Mouse (Mus musculus) kidney, adult 8-10 months (tissue): ENCODE measurements at regions not wholly inside any gene's neighbourhood (a gene's known extent, or its start where the extent isn't known, plus 50 kb on each side); places are given as distances from the start of the nearest gene placed in this dataset.

Experiments
- DNase-seq, 2 experiments: peaks; one replicate each; pipeline ENCODE4 v3.0.0; 2022

GRCm38 (mm10) chr13:60519708-60520107 is 82.0 kb upstream of the Dapk1 start:
- DNase-seq, result no peak

- DNase-seq, result no peak
Observed at GRCm38 (mm10) chr13:60522719-60523450, 78.9 kb upstream of the Dapk1 start.

- DNase-seq, result no peak
Observed at GRCm38 (mm10) chr13:60527806-60528205, 73.9 kb upstream of the Dapk1 start.

- peak; percentile 57 to 78 for DNase-seq
Observed at GRCm38 (mm10) chr13:60528819-60529218, 72.9 kb upstream of the Dapk1 start.

GRCm38 (mm10) chr13:60529381-60530069 is 72.2 kb upstream of the Dapk1 start:
- DNase-seq, result peak; percentile 51 to 87

- peak; percentile 9 to 15 for DNase-seq
Observed at GRCm38 (mm10) chr13:60533871-60534427, 67.8 kb upstream of the Dapk1 start.

- DNase-seq, result no peak
Observed at GRCm38 (mm10) chr13:60534501-60534900, 67.2 kb upstream of the Dapk1 start.

GRCm38 (mm10) chr13:60535045-60535444 is 66.7 kb upstream of the Dapk1 start:
- DNase-seq, result no peak

- no peak for DNase-seq
Observed at GRCm38 (mm10) chr13:60536725-60537124, 65.0 kb upstream of the Dapk1 start.

- DNase-seq, result no peak
Observed at GRCm38 (mm10) chr13:60538110-60538509, 63.6 kb upstream of the Dapk1 start.

- DNase-seq, result no peak
Observed at GRCm38 (mm10) chr13:60541165-60541564, 60.6 kb upstream of the Dapk1 start.

- DNase-seq, result no peak
Observed at GRCm38 (mm10) chr13:60544363-60544762, 57.4 kb upstream of the Dapk1 start.

- DNase-seq, result no peak
Observed at GRCm38 (mm10) chr13:60545999-60546733, 55.6 kb upstream of the Dapk1 start.
